Mouse (Mus musculus) embryonic facial prominence, embryonic 13.5 days (tissue): ENCODE results near the gene Plekha5. TPM values are rescaled to one million over a fixed set of nuclear protein-coding genes. Genes with fewer than 3 reads are reported as not detected.
"Not testable (repeated sequence)": the region's sequence is repeated elsewhere in the genome, so short reads cannot be mapped to it uniquely, and the experiment has no call there.

Experiments used
- ATAC-seq: fragments of 200-750 bp; cut with Nextera tagmentation; 2 replicates; pipeline ENCODE4 v1.8.0; 2017; ENCODE audit warnings: low read depth; ENCODE audit not compliant: insufficient number of reproducible peaks, insufficient read depth, low FRiP score, low TSS enrichment
- H3K27ac ChIP-seq: fragments of 300-500 bp; sonication (generic); 2 replicates; pipeline ENCODE4 v1.5.1; 2015; ENCODE audit warnings: moderate library complexity, mild to moderate bottlenecking, inconsistent platforms
- H3K27me3 ChIP-seq: fragments of 300-500 bp; sonication (generic); 2 replicates; pipeline ENCODE4 v1.6.1; 2015; ENCODE audit warnings: mild to moderate bottlenecking, inconsistent platforms
- H3K36me3 ChIP-seq: fragments of 300-500 bp; sonication (generic); 2 replicates; pipeline ENCODE4 v1.6.1; 2015; ENCODE audit warnings: mild to moderate bottlenecking, inconsistent platforms
- H3K4me1 ChIP-seq: fragments of 300-500 bp; sonication (generic); 2 replicates; pipeline ENCODE4 v1.6.1; 2015; ENCODE audit warnings: inconsistent platforms
- H3K4me2 ChIP-seq: fragments of 300-500 bp; sonication (generic); 2 replicates; pipeline ENCODE4 v1.6.1; 2015; ENCODE audit warnings: moderate library complexity, mild to moderate bottlenecking, inconsistent platforms
- H3K4me3 ChIP-seq: fragments of 300-500 bp; sonication (generic); 2 replicates; pipeline ENCODE4 v1.5.1; 2015; ENCODE audit warnings: mild to moderate bottlenecking, inconsistent platforms
- H3K9ac ChIP-seq: fragments of 300-500 bp; sonication (generic); 2 replicates; pipeline ENCODE4 v1.6.1; 2015; ENCODE audit warnings: mild to moderate bottlenecking, inconsistent platforms
- H3K9me3 ChIP-seq: fragments of 300-500 bp; sonication (generic); 2 replicates; pipeline ENCODE4 v1.6.1; 2016; ENCODE audit warnings: inconsistent platforms
- WGBS: fragments of 180-500 bp; shearing (Covaris S2); methylation state at CpG from one replicate; pipeline ENCODE4 v1.1.7; 2015; ENCODE audit warnings: mixed read lengths; 5-methylcytosine and 5-hydroxymethylcytosine counted together
- polyA plus RNA-seq: library from polyadenylated mRNA; unstranded; fragments of >200 nt; fragmentation: Nextera tagmentation; extraction: Ambion mirVana; gene quantifications from 2 replicates; pipeline ENCODE4 v1.2.1, GENCODE M21; 2015

The Plekha5 gene
- polyA plus RNA-seq, 1 experiment from 2014 or later = 42.3 TPM

- WGBS = 72% methylated on average over 8 of the region's 8 CpGs
- Histone ChIP-seq H3K4me1 (peaks cover 4% of the 10 kb centered on the region; the same call in 1 of the 2 replicates), H3K36me3 (peaks cover 71% of the 10 kb centered on the region), H3K4me2 (no peak overlapping the region), H3K27me3 (no peaks in the 10 kb centered on the region), H3K27ac (no peak overlapping the region), H3K9me3 (no peaks in the 10 kb centered on the region), H3K9ac (no peak overlapping the region), H3K4me3 (no peak overlapping the region)
- no peak for ATAC-seq
Measured at GRCm38 (mm10) chr6:140586714-140587259, 162.9 kb downstream of the Plekha5 start.

- Histone ChIP-seq H3K4me3 (no peak overlapping the region), H3K27me3 (no peaks in the 10 kb centered on the region), H3K4me2 (no peak overlapping the region), H3K4me1 (peaks cover 13% of the 10 kb centered on the region; the same call in 1 of the 2 replicates), H3K36me3 (peaks cover 85% of the 10 kb centered on the region), H3K9ac (no peak overlapping the region), H3K9me3 (no peaks in the 10 kb centered on the region), H3K27ac (no peak overlapping the region)
- WGBS = 74% methylated on average over 5 of the region's 5 CpGs
- ATAC-seq = no peak
Measured at GRCm38 (mm10) chr6:140591331-140591730, 167.5 kb downstream of the Plekha5 start.

- H3K27me3 ChIP-seq = no peaks in the 10 kb centered on the region
- no peak overlapping the region for H3K4me3 ChIP-seq
- H3K4me1 ChIP-seq = peaks cover 13% of the 10 kb centered on the region; the same call in 1 of the 2 replicates
- H3K9me3 ChIP-seq = no peaks in the 10 kb centered on the region
- 81% methylated on average over 8 of the region's 8 CpGs for WGBS
- no peak overlapping the region for H3K9ac ChIP-seq
- H3K27ac ChIP-seq = no peak overlapping the region; the same call in 1 of the 2 replicates
- ATAC-seq = no peak
- peaks cover 83% of the 10 kb centered on the region for H3K36me3 ChIP-seq
- no peak overlapping the region for H3K4me2 ChIP-seq
Measured at GRCm38 (mm10) chr6:140592713-140593112, 168.9 kb downstream of the Plekha5 start.

- Histone ChIP-seq H3K4me3 (no peak overlapping the region), H3K9ac (no peak overlapping the region), H3K4me1 (peaks cover 13% of the 10 kb centered on the region; the same call in 1 of the 2 replicates), H3K27me3 (no peaks in the 10 kb centered on the region), H3K36me3 (peaks cover 77% of the 10 kb centered on the region), H3K4me2 (no peak overlapping the region), H3K27ac (peak overlapping the region; percentile 8; the same call in 1 of the 2 replicates), H3K9me3 (no peaks in the 10 kb centered on the region)
- no peak for ATAC-seq
- WGBS = 69% methylated on average over 17 of the region's 17 CpGs
Measured at GRCm38 (mm10) chr6:140593420-140594170, 169.7 kb downstream of the Plekha5 start.

GRCm38 (mm10) chr6:140595551-140595950, 171.7 kb downstream of the Plekha5 start:
- not testable (repeated sequence) for H3K9me3 ChIP-seq, ATAC-seq, H3K4me3 ChIP-seq, H3K27ac ChIP-seq, H3K4me2 ChIP-seq, H3K9ac ChIP-seq, H3K27me3 ChIP-seq
- Histone ChIP-seq H3K36me3 (peaks cover 64% of the 10 kb centered on the region), H3K4me1 (peaks cover 16% of the 10 kb centered on the region; the same call in 1 of the 2 replicates)
- WGBS = 97% methylated on average over 6 of the region's 6 CpGs

GRCm38 (mm10) chr6:140597381-140598329, 173.8 kb downstream of the Plekha5 start:
- Histone ChIP-seq H3K36me3 (peaks cover 47% of the 10 kb centered on the region), H3K4me1 (peaks cover 11% of the 10 kb centered on the region; the same call in 1 of the 2 replicates), H3K9ac (no peak overlapping the region), H3K27me3 (no peaks in the 10 kb centered on the region), H3K4me3 (no peak overlapping the region), H3K4me2 (no peak overlapping the region), H3K9me3 (no peaks in the 10 kb centered on the region), H3K27ac (no peak overlapping the region)
- WGBS = 68% methylated on average over 15 of the region's 15 CpGs
- no peak for ATAC-seq

- H3K36me3 ChIP-seq = peaks cover 40% of the 10 kb centered on the region
- no peak overlapping the region for H3K4me2 ChIP-seq
- 78% methylated on average over 9 of the region's 9 CpGs for WGBS
- H3K9ac ChIP-seq = no peak overlapping the region
- H3K4me3 ChIP-seq = no peak overlapping the region
- no peaks in the 10 kb centered on the region for H3K9me3 ChIP-seq
- no peaks in the 10 kb centered on the region for H3K27me3 ChIP-seq
- no peak overlapping the region for H3K27ac ChIP-seq
- peaks cover 8% of the 10 kb centered on the region for H3K4me1 ChIP-seq
- no peak for ATAC-seq
Measured at GRCm38 (mm10) chr6:140598516-140598915, 174.7 kb downstream of the Plekha5 start.

GRCm38 (mm10) chr6:140599337-140599736, 175.5 kb downstream of the Plekha5 start:
- ATAC-seq = no peak
- no peak overlapping the region for H3K4me2 ChIP-seq
- H3K9me3 ChIP-seq = no peaks in the 10 kb centered on the region
- 82% methylated on average over 5 of the region's 5 CpGs for WGBS
- H3K27me3 ChIP-seq = no peaks in the 10 kb centered on the region
- peaks cover 32% of the 10 kb centered on the region for H3K36me3 ChIP-seq
- peaks cover 11% of the 10 kb centered on the region for H3K4me1 ChIP-seq
- H3K9ac ChIP-seq = no peak overlapping the region
- no peak overlapping the region for H3K4me3 ChIP-seq
- H3K27ac ChIP-seq = no peak overlapping the region

- WGBS = 94% methylated on average over 8 of the region's 8 CpGs
- H3K9ac ChIP-seq, H3K4me2 ChIP-seq, H3K27me3 ChIP-seq, H3K9me3 ChIP-seq, H3K27ac ChIP-seq, H3K4me3 ChIP-seq, ATAC-seq: not testable (repeated sequence)
- Histone ChIP-seq H3K4me1 (peaks cover 11% of the 10 kb centered on the region), H3K36me3 (peaks cover 21% of the 10 kb centered on the region)
Measured at GRCm38 (mm10) chr6:140600671-140601070, 176.8 kb downstream of the Plekha5 start.

- Histone ChIP-seq H3K27me3 (no peaks in the 10 kb centered on the region), H3K4me3 (no peak overlapping the region), H3K27ac (no peak overlapping the region), H3K9ac (no peak overlapping the region), H3K9me3 (no peaks in the 10 kb centered on the region), H3K4me1 (peaks cover 12% of the 10 kb centered on the region), H3K4me2 (no peak overlapping the region), H3K36me3 (peaks cover 16% of the 10 kb centered on the region)
- 80% methylated on average over 4 of the region's 4 CpGs for WGBS
- ATAC-seq = no peak
Measured at GRCm38 (mm10) chr6:140601175-140601574, 177.3 kb downstream of the Plekha5 start.

- 11% methylated on average over 8 of the region's 8 CpGs for whole genome bisulfite sequencing
- Histone ChIP-seq H3K4me1 (peaks cover 19% of the 10 kb centered on the region), H3K27ac (peak overlapping the region; percentile 44; the same call in 1 of the 2 replicates), H3K27me3 (no peaks in the 10 kb centered on the region), H3K4me3 (no peak overlapping the region), H3K9me3 (no peaks in the 10 kb centered on the region), H3K9ac (no peak overlapping the region), H3K36me3 (no peaks in the 10 kb centered on the region; the same call in 1 of the 2 replicates), H3K4me2 (no peak overlapping the region)
- ATAC-seq = no peak
Measured at GRCm38 (mm10) chr6:140603228-140603944, 179.5 kb downstream of the Plekha5 start.
